Mouse (Mus musculus) olfactory bulb, adult 2 months (tissue): ENCODE measurements at regions not wholly inside any gene's neighbourhood (a gene's known extent, or its start where the extent isn't known, plus 50 kb on each side); places are given as distances from the start of the nearest gene placed in this dataset.

Experiments
- CTCF ChIP-seq: fragments of 200-500 bp; IDR thresholded peaks from 2 replicates; pipeline ENCODE4 v1.5.1; 2012; ENCODE audit warnings: low read depth, mild to moderate bottlenecking, low read length, moderate library complexity; ENCODE audit not compliant: insufficient read depth
- POLR2A ChIP-seq: fragments of 200-500 bp; IDR thresholded peaks from 2 replicates; pipeline ENCODE4 v1.6.1; 2012; ENCODE audit warnings: mild to moderate bottlenecking, low read depth, low read length, moderate library complexity; ENCODE audit not compliant: insufficient read depth

GRCm38 (mm10) chr13:57147623-57148022 is 251.8 kb upstream of the Trpc7 start:
- TF ChIP-seq CTCF, result no peak
- no peak for TF ChIP-seq POLR2A
